Mouse (Mus musculus): ENCODE data around the gene Rpp25l. TPM values are rescaled to one million over a fixed set of nuclear protein-coding genes. Genes with fewer than 3 reads are reported as not detected.
"Not testable (repeated sequence)": the region's sequence is repeated elsewhere in the genome, so short reads cannot be mapped to it uniquely, and the experiment has no call there.

Rpp25l gene
- polyA plus RNA-seq, 1 experiment from 2014 or later = 93.3 TPM

GRCm38 (mm10) chr4:41695800-41696199, 17.5 kb downstream of the Rpp25l start:
- WGBS = 1% methylated on average over 14 of the region's 38 CpGs
- H3K27ac ChIP-seq; H3K4me1 ChIP-seq; H3K36me3 ChIP-seq; ATAC-seq (ENCODE audit: insufficient number of reproducible peaks, insufficient read depth, low FRiP score, low TSS enrichment, low read depth); H3K27me3 ChIP-seq; H3K9me3 ChIP-seq; H3K9ac ChIP-seq: not testable (repeated sequence)
- H3K4me2 ChIP-seq = peak overlapping the region; percentile 47
- peak overlapping the region; percentile 26; the same call in 1 of the 2 replicates for H3K4me3 ChIP-seq

DNA sequence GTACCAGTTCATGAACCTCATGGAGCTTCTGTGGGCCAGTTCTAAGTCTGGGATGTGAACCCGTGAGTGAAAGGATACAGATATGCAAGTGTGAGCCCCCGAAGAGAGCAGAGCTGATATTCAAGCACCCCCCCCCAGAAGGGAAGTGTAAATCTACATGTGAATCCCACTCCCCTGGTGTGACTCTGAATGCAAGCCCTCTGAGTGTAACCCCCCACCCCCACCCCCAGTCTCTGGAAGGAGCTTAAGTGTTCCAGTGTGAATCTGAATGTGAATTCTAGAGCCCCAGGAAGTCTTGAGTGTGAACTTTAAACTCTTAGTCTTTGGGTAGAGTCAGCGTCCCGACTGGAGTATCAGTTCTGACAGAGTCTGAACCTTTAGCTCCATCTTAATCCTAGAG, 19.8 kb downstream of the Rpp25l start:
- not testable (repeated sequence) for H3K27ac ChIP-seq; H3K4me3 ChIP-seq; H3K9me3 ChIP-seq; ATAC-seq (ENCODE audit: insufficient number of reproducible peaks, insufficient read depth, low FRiP score, low TSS enrichment, low read depth); H3K9ac ChIP-seq; H3K36me3 ChIP-seq; H3K4me1 ChIP-seq; H3K27me3 ChIP-seq
- H3K4me2 ChIP-seq = 0 out of 2 replicates have a peak overlapping the region, but pooled peaks have one; percentile 16
- whole genome bisulfite sequencing = 20% methylated on average over 4 of the region's 4 CpGs

DNA sequence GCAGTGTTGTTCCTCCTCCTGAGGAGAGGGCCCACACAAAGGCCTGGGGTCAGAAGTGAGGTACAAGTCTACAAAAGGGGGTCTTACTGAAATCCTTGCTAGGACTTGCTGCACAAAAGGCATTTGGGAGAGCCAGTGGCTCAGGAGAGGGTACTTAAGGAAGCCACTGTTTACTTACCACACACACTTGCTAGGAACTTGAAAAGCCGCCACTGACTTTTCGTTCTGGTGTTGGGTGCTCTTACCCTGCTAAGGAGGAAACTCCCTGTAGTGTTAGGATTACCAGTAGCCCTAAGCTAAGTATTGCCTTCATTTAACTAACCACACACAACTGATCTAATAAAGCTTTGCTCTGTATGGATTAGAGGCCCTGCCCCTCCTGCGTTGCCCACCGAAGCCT, 23.3 kb downstream of the Rpp25l start:
- WGBS = no CpG with 5 or more reads among the region's 4 CpGs
- H3K4me1 ChIP-seq; H3K27me3 ChIP-seq; H3K9ac ChIP-seq; H3K9me3 ChIP-seq; H3K4me3 ChIP-seq; H3K4me2 ChIP-seq; H3K36me3 ChIP-seq; ATAC-seq (ENCODE audit: insufficient number of reproducible peaks, insufficient read depth, low FRiP score, low TSS enrichment, low read depth); H3K27ac ChIP-seq: not testable (repeated sequence)

DNA sequence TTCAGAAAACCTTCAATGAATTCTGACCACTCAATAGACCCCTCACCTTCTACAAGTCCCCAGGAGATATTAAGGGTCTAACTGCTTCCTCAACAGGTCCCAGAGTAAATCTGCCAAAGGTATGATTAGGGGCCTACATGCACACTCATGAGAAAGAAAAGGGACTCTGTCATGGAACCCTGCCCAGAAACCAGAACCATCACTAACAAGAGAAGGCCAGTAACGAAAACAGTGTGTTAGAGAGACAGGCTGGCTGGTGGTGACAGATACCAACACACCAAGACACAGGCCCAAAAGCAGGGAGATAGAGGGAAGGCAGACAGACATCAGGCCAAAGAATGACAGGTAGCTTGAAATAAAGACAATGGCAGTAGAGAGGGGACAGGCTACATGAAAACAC, 24.8 kb downstream of the Rpp25l start:
- H3K27ac ChIP-seq; H3K4me2 ChIP-seq; H3K36me3 ChIP-seq; ATAC-seq (ENCODE audit: insufficient number of reproducible peaks, insufficient read depth, low FRiP score, low TSS enrichment, low read depth); H3K27me3 ChIP-seq; H3K9me3 ChIP-seq; H3K4me3 ChIP-seq; H3K4me1 ChIP-seq; H3K9ac ChIP-seq: not testable (repeated sequence)
- 55% methylated on average over 1 of the region's 1 CpGs for WGBS

DNA sequence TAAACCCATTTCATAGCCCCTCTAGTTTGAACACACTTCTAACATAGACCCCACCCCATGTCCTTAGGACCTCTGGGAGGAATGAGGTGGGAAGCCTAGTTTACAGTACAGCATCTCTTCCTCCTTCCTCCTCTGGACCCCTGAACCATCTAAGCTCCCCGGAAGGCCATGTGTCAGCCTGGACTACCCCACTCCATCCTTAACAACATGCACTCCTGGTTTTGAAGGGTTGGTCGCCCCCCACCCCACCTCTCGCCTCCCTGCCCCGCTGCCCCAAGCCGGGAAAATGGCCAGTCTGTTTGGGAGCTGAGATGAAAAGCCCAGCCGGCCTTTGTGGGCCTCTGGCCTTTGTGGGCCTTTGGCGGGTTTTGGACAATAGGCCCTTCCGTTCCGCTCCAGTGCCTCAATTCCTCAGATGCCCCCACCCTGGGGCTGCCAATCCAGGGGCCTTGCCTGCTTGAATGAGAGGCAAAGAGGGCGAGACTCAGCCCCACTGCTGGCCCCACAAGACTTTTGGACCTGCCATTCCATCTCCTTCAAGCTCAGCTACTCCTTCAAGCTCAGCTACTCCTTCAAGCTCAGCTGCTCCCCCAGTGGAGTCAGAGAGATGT, 27.3 kb downstream of the Rpp25l start:
- H3K4me2 ChIP-seq; H3K27me3 ChIP-seq; ATAC-seq (ENCODE audit: insufficient number of reproducible peaks, insufficient read depth, low FRiP score, low TSS enrichment, low read depth); H3K4me3 ChIP-seq; H3K27ac ChIP-seq; H3K9ac ChIP-seq; H3K36me3 ChIP-seq; H3K9me3 ChIP-seq: not testable (repeated sequence)
- WGBS = 44% methylated on average over 10 of the region's 10 CpGs
- peaks cover 19% of the 10 kb centered on the region for H3K4me1 ChIP-seq

- not testable (repeated sequence) for H3K27ac ChIP-seq; H3K27me3 ChIP-seq; H3K4me3 ChIP-seq; H3K36me3 ChIP-seq; H3K9me3 ChIP-seq; ATAC-seq (ENCODE audit: insufficient number of reproducible peaks, insufficient read depth, low FRiP score, low TSS enrichment, low read depth); H3K9ac ChIP-seq
- WGBS = 3% methylated on average over 12 of the region's 14 CpGs
- H3K4me1 ChIP-seq = peaks cover 27% of the 10 kb centered on the region
- peak overlapping the region; percentile 45 for H3K4me2 ChIP-seq
Measured at GRCm38 (mm10) chr4:41684931-41685453, 28.3 kb downstream of the Rpp25l start.

DNA sequence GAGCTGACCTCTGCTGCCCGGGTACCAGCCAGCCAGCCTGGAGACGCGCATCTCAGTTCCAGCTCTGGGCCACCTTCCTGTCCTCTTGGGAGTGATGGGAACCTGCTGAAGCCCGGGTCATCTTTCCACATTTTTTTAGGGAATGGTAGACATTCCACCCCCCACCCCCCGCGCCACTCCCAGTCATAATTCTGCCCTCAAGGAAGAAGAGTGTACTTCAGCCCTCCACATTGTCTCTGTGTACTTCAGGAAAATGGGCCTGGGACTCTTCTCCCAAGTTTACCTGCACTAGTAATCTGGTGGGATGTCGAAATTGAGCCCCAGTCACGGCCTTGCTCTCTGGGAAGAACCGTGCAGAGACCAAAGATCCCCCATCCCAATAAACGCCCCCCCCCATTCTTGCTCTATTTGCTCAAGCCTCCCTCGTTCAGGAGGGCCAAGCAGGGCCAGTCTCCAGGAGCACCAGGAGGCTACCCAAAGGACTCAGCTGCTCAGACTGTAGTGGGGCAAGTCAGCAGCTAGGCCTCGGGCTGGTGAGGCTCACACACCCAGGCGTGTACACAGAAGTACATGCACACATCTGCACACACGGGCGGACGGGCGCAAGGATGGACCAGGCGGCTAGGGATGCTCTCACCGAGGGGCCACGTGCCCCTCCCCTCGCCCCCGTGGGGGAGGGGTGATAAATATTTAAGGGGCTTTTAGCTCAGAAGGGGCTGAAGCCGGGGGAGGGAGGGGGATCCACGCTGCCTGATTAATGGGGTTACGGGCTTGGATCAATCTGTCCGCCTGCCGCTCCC, 29.0 kb downstream of the Rpp25l start:
- H3K27ac ChIP-seq; H3K27me3 ChIP-seq; H3K36me3 ChIP-seq; H3K9me3 ChIP-seq; ATAC-seq (ENCODE audit: insufficient number of reproducible peaks, insufficient read depth, low FRiP score, low TSS enrichment, low read depth); H3K9ac ChIP-seq: not testable (repeated sequence)
- H3K4me3 ChIP-seq = peak overlapping the region; percentile 20
- peaks cover 33% of the 10 kb centered on the region for H3K4me1 ChIP-seq
- WGBS = 5% methylated on average over 24 of the region's 27 CpGs
- H3K4me2 ChIP-seq = peak overlapping the region; percentile 45

DNA sequence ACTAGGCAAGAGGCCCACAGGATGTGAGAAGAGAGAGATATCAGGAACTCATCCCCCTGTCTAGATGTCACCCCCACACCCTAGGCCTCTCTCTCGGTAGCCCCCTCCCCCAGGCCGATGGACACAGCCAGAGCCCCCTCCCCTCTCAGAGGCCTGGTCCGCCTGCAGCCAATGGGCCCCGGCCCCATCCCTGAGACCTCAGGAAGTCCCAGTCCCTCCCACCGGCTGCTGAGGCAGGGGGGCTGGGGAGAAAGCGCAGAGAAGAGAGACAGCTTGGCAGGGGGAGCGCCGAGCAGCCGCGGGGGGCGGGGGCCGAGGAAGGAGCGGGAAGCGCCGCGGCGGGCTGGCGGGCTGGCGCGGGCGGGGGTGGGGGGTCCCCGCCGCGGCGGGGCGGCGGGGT, 30.0 kb downstream of the Rpp25l start:
- WGBS = 0% methylated on average over 4 of the region's 27 CpGs
- Histone ChIP-seq H3K4me3 (peak overlapping the region; percentile 29), H3K4me1 (peaks cover 38% of the 10 kb centered on the region), H3K4me2 (peak overlapping the region; percentile 51)
- peak; percentile 61; the same call in 1 of the 2 replicates for ATAC-seq (ENCODE audit: insufficient number of reproducible peaks, insufficient read depth, low FRiP score, low TSS enrichment, low read depth)
- H3K9me3 ChIP-seq, H3K27ac ChIP-seq, H3K9ac ChIP-seq, H3K27me3 ChIP-seq, H3K36me3 ChIP-seq: not testable (repeated sequence)

DNA sequence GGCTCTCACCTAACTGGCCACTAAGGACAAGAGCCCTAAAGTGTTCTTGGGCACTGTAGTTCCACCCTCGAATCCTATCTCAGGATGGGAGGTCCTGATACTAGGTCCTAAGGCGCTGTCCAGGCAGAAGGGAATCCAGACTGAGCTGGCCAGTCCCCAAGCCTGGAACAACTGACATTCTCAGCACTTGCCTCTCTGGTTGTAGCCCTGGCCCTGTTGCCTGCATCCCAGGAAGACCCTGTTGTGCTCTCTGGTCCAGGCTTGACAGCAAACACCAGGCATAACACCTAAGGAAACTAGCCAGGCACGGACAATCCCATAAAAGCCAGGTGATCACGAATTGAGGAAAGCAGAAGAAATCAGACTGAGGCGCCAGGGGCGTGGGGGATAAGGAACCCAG, 30.5 kb downstream of the Rpp25l start:
- ATAC-seq (ENCODE audit: insufficient number of reproducible peaks, insufficient read depth, low FRiP score, low TSS enrichment, low read depth) = no peak
- Histone ChIP-seq H3K4me3 (no peak overlapping the region), H3K4me2 (peak overlapping the region; percentile 51; the same call in 1 of the 2 replicates), H3K4me1 (peaks cover 38% of the 10 kb centered on the region), H3K27me3 (no peaks in the 10 kb centered on the region), H3K9ac (no peak overlapping the region), H3K27ac (peak overlapping the region; percentile 60), H3K9me3 (no peaks in the 10 kb centered on the region), H3K36me3 (no peaks in the 10 kb centered on the region)
- WGBS = 20% methylated on average over 6 of the region's 6 CpGs

- Histone ChIP-seq H3K4me1 (peaks cover 47% of the 10 kb centered on the region), H3K36me3 (no peaks in the 10 kb centered on the region), H3K27me3 (no peaks in the 10 kb centered on the region), H3K27ac (0 out of 2 replicates have a peak overlapping the region, but pooled peaks have one; percentile 60), H3K4me2 (no peak overlapping the region), H3K9me3 (no peaks in the 10 kb centered on the region), H3K9ac (no peak overlapping the region), H3K4me3 (no peak overlapping the region)
- ATAC-seq (ENCODE audit: insufficient number of reproducible peaks, insufficient read depth, low FRiP score, low TSS enrichment, low read depth) = no peak
- 57% methylated on average over 10 of the region's 10 CpGs for WGBS
Measured at GRCm38 (mm10) chr4:41681947-41682346, 31.4 kb downstream of the Rpp25l start.

DNA sequence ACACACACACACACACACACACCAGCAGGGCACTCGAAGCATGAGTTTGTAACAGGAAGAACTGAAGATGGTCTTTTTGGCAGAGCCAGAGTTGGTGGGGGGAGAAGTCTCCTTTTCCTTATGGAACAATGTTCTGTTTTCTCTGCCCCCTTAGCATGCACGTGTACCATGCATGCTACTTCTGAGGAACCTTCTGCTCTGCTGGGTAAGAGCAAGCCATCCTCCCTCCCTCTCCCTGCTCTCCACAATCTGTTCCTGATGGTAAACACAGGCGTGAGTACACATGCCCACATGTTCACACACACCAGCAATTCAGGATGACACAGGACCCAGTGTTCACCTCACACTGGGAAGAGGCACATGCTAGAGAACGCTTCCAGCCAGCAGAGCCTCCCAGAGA, 32.2 kb downstream of the Rpp25l start:
- ATAC-seq (ENCODE audit: insufficient number of reproducible peaks, insufficient read depth, low FRiP score, low TSS enrichment, low read depth) = no peak
- H3K9ac ChIP-seq = no peak overlapping the region
- H3K4me1 ChIP-seq = peaks cover 55% of the 10 kb centered on the region
- no peak overlapping the region for H3K4me2 ChIP-seq
- H3K36me3 ChIP-seq = no peaks in the 10 kb centered on the region
- no peak overlapping the region for H3K4me3 ChIP-seq
- H3K27me3 ChIP-seq = no peaks in the 10 kb centered on the region
- no peaks in the 10 kb centered on the region for H3K9me3 ChIP-seq
- no peak overlapping the region for H3K27ac ChIP-seq
- 50% methylated on average over 4 of the region's 4 CpGs for WGBS

GRCm38 (mm10) chr4:41679291-41679690, 34.0 kb downstream of the Rpp25l start:
- H3K27me3 ChIP-seq = no peaks in the 10 kb centered on the region
- H3K36me3 ChIP-seq = no peaks in the 10 kb centered on the region
- no peak overlapping the region for H3K27ac ChIP-seq
- ATAC-seq (ENCODE audit: insufficient number of reproducible peaks, insufficient read depth, low FRiP score, low TSS enrichment, low read depth) = no peak
- no peak overlapping the region for H3K4me3 ChIP-seq
- 0 out of 2 replicates have a peak overlapping the region, but pooled peaks have one; percentile 6 for H3K9ac ChIP-seq
- no peak overlapping the region for H3K4me2 ChIP-seq
- 89% methylated on average over 1 of the region's 2 CpGs for WGBS
- H3K4me1 ChIP-seq = peaks cover 57% of the 10 kb centered on the region
- H3K9me3 ChIP-seq = no peaks in the 10 kb centered on the region

Measured in embryonic facial prominence, embryonic 13.5 days (tissue).